Mouse (Mus musculus) spleen, adult 2 months (tissue): ENCODE measurements around the gene Park7. TPM values are rescaled to one million over a fixed set of nuclear protein-coding genes. Genes with fewer than 3 reads are reported as not detected.
"Not testable (repeated sequence)": the region's sequence is repeated elsewhere in the genome, so short reads cannot be mapped to it uniquely, and the experiment has no call there.

Source experiments
- DNase-seq, 2 experiments: peaks; one replicate each; pipeline versions ENCODE4 v3.0.0 to v3.0.0-alpha.2; 2012 to 2021; ENCODE audit warnings: low spot score in 2 of 2, low read depth in 1 of 2
- H3K27ac ChIP-seq: fragments of 200-500 bp; 2 replicates; pipeline ENCODE4 v1.5.1; 2012; ENCODE audit warnings: low read length, inconsistent platforms; ENCODE audit not compliant: insufficient read depth
- H3K27me3 ChIP-seq: fragments of 200-500 bp; 2 replicates; pipeline ENCODE4 v1.6.1; 2012; ENCODE audit warnings: mild to moderate bottlenecking, moderate library complexity, low read length, inconsistent platforms; ENCODE audit not compliant: control insufficient read depth, insufficient read depth
- H3K36me3 ChIP-seq: fragments of 200-500 bp; 2 replicates; pipeline ENCODE4 v1.6.1; 2012; ENCODE audit warnings: mild to moderate bottlenecking, low read length, inconsistent platforms; ENCODE audit not compliant: control insufficient read depth, insufficient read depth
- H3K4me1 ChIP-seq: fragments of 200-500 bp; 2 replicates; pipeline ENCODE4 v1.6.1; 2011; ENCODE audit warnings: inconsistent platforms; ENCODE audit not compliant: control insufficient read depth, insufficient read depth, insufficient read length
- H3K4me3 ChIP-seq: fragments of 200-500 bp; 2 replicates; pipeline ENCODE4 v1.5.1; 2011; ENCODE audit warnings: mild to moderate bottlenecking, inconsistent platforms; ENCODE audit not compliant: insufficient read depth, insufficient read length; ENCODE audit errors: extremely low read depth
- CTCF ChIP-seq: fragments of 200-500 bp; IDR thresholded peaks from 2 replicates; pipeline ENCODE4 v1.5.1; 2011; ENCODE audit warnings: mild to moderate bottlenecking, inconsistent platforms; ENCODE audit not compliant: insufficient read depth, insufficient read length, insufficient replicate concordance; ENCODE audit errors: extremely low read depth
- POLR2A ChIP-seq: fragments of 200-500 bp; IDR thresholded peaks from 2 replicates; pipeline ENCODE4 v1.6.1; 2011; ENCODE audit warnings: low read depth, low read length, inconsistent platforms
- WGBS: fragments of 180-500 bp; shearing (Covaris S2); methylation state at CpG from one replicate; pipeline ENCODE4 v1.1.7; 2018; 5-methylcytosine and 5-hydroxymethylcytosine counted together
- polyA plus RNA-seq: library from polyadenylated mRNA; depleted of rRNA; stranded (reverse); fragments of >200 nt; gene quantifications from 2 replicates; pipeline ENCODE4 v1.2.3, GENCODE M21; 2012

Park7 gene
- polyA plus RNA-seq, 1 experiment, result 51.4 TPM

DNA sequence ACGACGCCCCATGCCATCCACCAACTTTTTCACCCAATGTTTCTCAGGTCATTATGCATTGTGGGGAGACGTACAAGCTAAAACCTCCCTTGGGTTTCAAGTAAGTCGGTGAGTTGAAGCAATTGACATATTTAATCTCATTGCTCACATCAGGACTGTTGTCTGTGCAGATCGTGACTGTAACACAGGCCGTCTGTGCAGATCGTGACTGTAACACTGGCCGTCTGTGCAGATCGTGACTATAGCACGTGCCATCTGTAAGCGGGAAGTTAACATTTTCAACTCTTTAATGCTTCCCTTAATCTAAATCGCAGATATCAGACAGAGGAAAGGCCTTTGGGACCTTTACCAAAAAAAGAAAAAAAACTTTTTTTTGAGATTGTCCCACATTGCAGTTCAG, 494 bp downstream of the Park7 start:
- Histone ChIP-seq H3K36me3 (no peaks in the 10 kb centered on the region), H3K27ac (peak overlapping the region; percentile 94), H3K4me1 (peaks cover 14% of the 10 kb centered on the region; the same call in 1 of the 2 replicates), H3K27me3 (no peaks in the 10 kb centered on the region), H3K4me3 (peak overlapping the region; percentile 77)
- 12% methylated on average over 12 of the region's 12 CpGs for WGBS
- no peak for TF ChIP-seq POLR2A
- TF ChIP-seq CTCF, result no peak
- no peak for DNase-seq

DNA sequence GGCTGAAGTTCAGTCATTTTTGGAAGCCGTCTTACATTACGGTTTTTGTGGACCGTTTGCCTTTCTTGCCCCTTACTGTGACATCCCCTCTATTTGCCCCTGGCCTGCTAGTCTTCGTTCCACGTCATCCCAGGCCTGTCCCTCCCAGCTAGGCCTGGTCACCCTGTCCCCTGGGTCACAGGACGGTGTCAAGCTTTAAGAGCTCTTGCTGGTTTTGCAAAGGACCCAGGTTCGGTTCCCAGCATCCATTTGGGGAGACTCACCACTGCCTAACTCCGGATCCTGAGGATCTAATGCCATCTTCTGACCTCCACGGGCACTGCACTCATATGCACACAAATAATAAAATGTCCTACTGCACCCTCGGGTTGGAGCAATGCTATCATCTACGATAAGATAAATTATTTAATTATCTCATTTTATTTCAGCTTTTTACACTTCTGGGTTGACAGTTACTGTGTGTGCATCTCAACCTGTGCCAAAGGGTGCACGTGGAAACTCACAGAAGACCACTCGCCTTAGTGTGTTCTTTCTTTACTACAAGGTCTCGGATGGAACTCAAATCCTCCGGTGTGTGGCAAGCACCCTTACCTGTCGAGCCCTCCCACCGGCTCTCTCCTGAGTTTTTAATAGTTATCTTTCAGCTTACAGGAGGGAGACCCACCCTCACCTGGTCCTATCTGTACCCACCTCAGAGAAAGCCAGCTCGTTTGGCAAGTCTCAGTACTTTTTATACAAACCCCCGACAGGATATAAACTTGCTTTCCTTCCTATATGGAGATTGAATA, 3.9 kb downstream of the Park7 start:
- Histone ChIP-seq H3K27me3 (no peaks in the 10 kb centered on the region), H3K4me1 (peaks cover 14% of the 10 kb centered on the region; the same call in 1 of the 2 replicates), H3K4me3 (no peak overlapping the region), H3K27ac (peak overlapping the region; percentile 73), H3K36me3 (peaks cover 8% of the 10 kb centered on the region)
- no peak for DNase-seq
- TF ChIP-seq POLR2A (no peak), CTCF (no peak)
- WGBS, result 90% methylated on average over 19 of the region's 19 CpGs

DNA sequence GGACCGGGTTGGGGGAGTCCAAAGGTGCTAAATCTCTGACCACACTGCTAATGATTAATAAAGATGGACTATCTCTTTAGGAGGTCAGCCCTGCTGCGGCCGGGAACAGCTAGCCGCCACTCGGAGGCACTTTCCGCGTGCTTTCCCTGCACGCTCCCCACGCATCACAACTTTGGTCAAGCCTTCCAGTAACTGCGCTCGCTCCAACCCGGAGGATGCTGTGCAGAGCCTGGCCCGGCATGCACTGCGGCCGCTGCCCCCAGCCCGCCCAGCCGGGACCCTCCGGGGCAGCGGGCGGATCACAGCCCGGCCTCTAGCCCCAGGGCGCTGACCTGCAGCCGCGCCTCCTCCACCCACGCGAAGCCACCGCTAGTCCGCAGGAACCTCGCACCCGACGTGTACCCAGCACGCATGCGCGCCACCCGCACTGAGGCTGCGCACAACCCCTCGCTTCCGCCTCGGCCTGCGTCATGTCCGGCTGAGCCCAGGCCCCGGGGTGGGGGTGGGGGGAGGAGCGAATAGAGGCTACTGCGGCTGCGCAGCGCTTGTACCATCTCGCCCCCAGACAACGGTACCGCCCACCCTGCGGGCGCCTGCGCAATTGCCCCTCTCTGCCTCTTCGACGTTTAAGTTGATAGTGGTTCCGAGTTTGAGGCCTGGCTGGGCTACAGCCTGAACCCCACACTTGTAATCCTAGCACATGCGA, 4.6 kb downstream of the Park7 start:
- peak; percentile 95 to 99 for DNase-seq
- TF ChIP-seq POLR2A (peak; percentile 72), CTCF (0 out of 2 replicates have a peak, but pooled peaks have one; percentile 7)
- peaks cover 9% of the 10 kb centered on the region; the same call in 1 of the 2 replicates for H3K4me1 ChIP-seq
- no peaks in the 10 kb centered on the region for H3K27me3 ChIP-seq
- peak overlapping the region; percentile 81 for H3K27ac ChIP-seq
- H3K36me3 ChIP-seq, result peaks cover 12% of the 10 kb centered on the region
- peak overlapping the region; percentile 82 for H3K4me3 ChIP-seq
- under 1% methylated on average over 56 of the region's 56 CpGs for WGBS

DNA sequence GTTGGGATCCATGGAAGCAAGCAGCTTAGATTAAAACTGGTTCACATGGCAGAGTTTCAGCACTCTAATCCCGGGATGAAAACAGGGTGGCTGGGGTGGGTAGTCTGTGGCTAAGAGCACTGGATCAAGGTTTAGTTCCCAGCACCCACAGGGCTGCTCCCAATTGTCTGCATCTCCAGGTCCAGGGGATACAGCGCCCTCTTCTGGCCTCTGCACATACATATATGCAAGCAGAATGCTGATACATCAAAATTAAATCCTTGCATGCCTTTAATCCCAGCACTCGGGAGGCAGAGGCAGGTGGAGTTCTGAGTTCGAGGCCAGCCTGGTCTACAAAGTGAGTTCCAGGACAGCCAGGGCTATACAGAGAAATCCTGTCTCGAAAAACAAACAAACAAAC, 5.7 kb downstream of the Park7 start:
- WGBS, result 76% methylated on average over 5 of the region's 5 CpGs
- not testable (repeated sequence) for H3K27me3 ChIP-seq, H3K4me1 ChIP-seq, H3K4me3 ChIP-seq, H3K27ac ChIP-seq, DNase-seq
- peaks cover 18% of the 10 kb centered on the region for H3K36me3 ChIP-seq

DNA sequence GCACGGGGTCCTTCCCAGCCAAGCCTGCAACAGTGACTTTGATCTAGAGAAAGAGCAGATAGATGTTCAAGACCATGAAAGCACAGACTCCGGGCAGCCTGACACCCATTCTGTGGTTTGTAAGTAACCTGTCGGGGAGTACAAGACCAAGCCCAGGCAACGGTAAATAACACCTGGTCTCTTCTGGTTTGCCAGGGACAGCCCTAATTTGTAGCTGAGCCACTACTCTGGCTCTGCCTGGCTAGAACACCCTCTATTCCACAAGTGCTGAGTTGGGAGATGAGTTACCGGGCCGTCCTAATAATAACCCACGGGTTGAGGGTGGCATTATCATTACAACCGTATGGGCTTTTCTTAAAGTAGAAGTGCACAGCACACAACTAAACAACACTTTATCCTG, 7.1 kb downstream of the Park7 start:
- H3K27me3 ChIP-seq, result no peaks in the 10 kb centered on the region
- 95% methylated on average over 8 of the region's 8 CpGs for WGBS
- H3K27ac ChIP-seq, result no peak overlapping the region
- peaks cover 23% of the 10 kb centered on the region for H3K36me3 ChIP-seq
- no peak for TF ChIP-seq CTCF
- DNase-seq, result no peak
- peaks cover 4% of the 10 kb centered on the region; the same call in 1 of the 2 replicates for H3K4me1 ChIP-seq
- no peak overlapping the region for H3K4me3 ChIP-seq

- Histone ChIP-seq H3K27me3 (no peaks in the 10 kb centered on the region), H3K4me1 (no peaks in the 10 kb centered on the region), H3K4me3 (no peak overlapping the region), H3K27ac (no peak overlapping the region), H3K36me3 (peaks cover 31% of the 10 kb centered on the region)
- no peak for TF ChIP-seq CTCF
- no peak for TF ChIP-seq POLR2A
- WGBS, result 92% methylated on average over 14 of the region's 14 CpGs
- no peak for DNase-seq
These were observed 11.0 kb downstream of the Park7 start for GRCm38 (mm10) chr4:150903091-150903742.
